Mouse (Mus musculus) limb, embryonic 11.5 days (tissue): ENCODE measurements at regions not wholly inside any gene's neighbourhood (a gene's known extent, or its start where the extent isn't known, plus 50 kb on each side); places are given as distances from the start of the nearest gene placed in this dataset.

Experiments used
- ATAC-seq: fragments of 200-750 bp; cut with Nextera tagmentation; 2 replicates; pipeline ENCODE4 v1.8.0; 2017; ENCODE audit warnings: low read depth; ENCODE audit not compliant: insufficient number of reproducible peaks, low FRiP score, low TSS enrichment
- DNase-seq: peaks from one replicate; pipeline ENCODE4 v3.0.0-alpha.2; 2015; ENCODE audit warnings: low spot score
- H3K27ac ChIP-seq: fragments of 300-500 bp; sonication (generic); replicated peaks from 2 replicates; pipeline ENCODE4 v1.5.1; 2014; ENCODE audit warnings: low read depth, mild to moderate bottlenecking, low read length
- H3K27me3 ChIP-seq: fragments of 300-500 bp; sonication (generic); 2 replicates; pipeline ENCODE4 v1.6.1; 2014; ENCODE audit warnings: mild to moderate bottlenecking, low read length, mixed read lengths; ENCODE audit not compliant: control insufficient read depth, insufficient read depth
- H3K36me3 ChIP-seq: fragments of 300-500 bp; sonication (generic); 2 replicates; pipeline ENCODE4 v1.6.1; 2014; ENCODE audit warnings: mild to moderate bottlenecking, low read length, moderate library complexity, mixed read lengths; ENCODE audit not compliant: control insufficient read depth, insufficient read depth
- H3K4me1 ChIP-seq: fragments of 300-500 bp; sonication (generic); 2 replicates; pipeline ENCODE4 v1.6.1; 2014; ENCODE audit warnings: low read length, mixed read lengths; ENCODE audit not compliant: control insufficient read depth, insufficient read depth
- H3K4me2 ChIP-seq: fragments of 300-500 bp; sonication (generic); 2 replicates; pipeline ENCODE4 v1.6.1; 2014; ENCODE audit warnings: low read depth, mild to moderate bottlenecking, moderate library complexity; ENCODE audit not compliant: severe bottlenecking
- H3K4me3 ChIP-seq: fragments of 300-500 bp; sonication (generic); 2 replicates; pipeline ENCODE4 v1.5.1; 2014; ENCODE audit warnings: low read depth, low read length
- H3K9ac ChIP-seq: fragments of 300-500 bp; sonication (generic); 2 replicates; pipeline ENCODE4 v1.6.1; 2014; ENCODE audit warnings: mild to moderate bottlenecking, low read length
- H3K9me3 ChIP-seq: fragments of 300-500 bp; sonication (generic); 2 replicates; pipeline ENCODE4 v1.6.1; 2016; ENCODE audit warnings: low read length; ENCODE audit not compliant: control insufficient read depth
- WGBS: fragments of 180-500 bp; shearing (Covaris S2); extraction: QIAGEN DNeasy Blood & Tissue Kit; methylation state at CpG from one replicate; pipeline ENCODE4 v1.1.7; 2014; 5-methylcytosine and 5-hydroxymethylcytosine counted together

GRCm38 (mm10) chr2:180404168-180404567 is 51.9 kb upstream of the Slco4a1 start:
- no peaks in the 10 kb centered on the region for H3K27me3 ChIP-seq
- no peak overlapping the region for H3K4me2 ChIP-seq
- no peak overlapping the region for H3K9ac ChIP-seq
- no peak for DNase-seq
- no peak overlapping the region for H3K27ac ChIP-seq
- WGBS: 89% methylated on average over 5 of the region's 5 CpGs
- H3K36me3 ChIP-seq: no peaks in the 10 kb centered on the region
- H3K4me1 ChIP-seq: no peaks in the 10 kb centered on the region
- no peak overlapping the region for H3K4me3 ChIP-seq
- no peaks in the 10 kb centered on the region for H3K9me3 ChIP-seq
- no peak for ATAC-seq

DNA sequence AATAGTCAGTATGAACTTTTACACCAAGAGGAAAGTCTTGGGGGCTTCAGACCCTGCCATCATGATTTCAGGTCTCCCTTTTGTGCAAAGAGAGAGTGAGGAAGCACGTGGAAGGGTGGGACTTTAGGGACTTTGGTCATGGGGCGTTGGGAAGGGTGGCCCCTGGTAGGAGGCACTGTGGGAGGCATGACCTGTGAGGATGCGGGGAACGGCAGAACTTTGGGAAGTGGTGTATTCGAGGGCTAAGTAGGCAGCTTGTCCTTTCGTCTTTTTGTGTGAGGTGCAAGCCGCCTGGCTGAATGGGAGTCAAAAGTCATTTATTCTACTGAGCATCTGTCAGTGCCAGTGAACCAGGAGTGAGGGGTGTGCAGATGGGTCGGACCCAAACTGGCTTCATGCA is 52.4 kb upstream of the Slco4a1 start:
- Histone ChIP-seq H3K9me3 (no peaks in the 10 kb centered on the region), H3K9ac (no peak overlapping the region), H3K4me1 (no peaks in the 10 kb centered on the region), H3K27me3 (no peaks in the 10 kb centered on the region), H3K4me2 (no peak overlapping the region), H3K4me3 (no peak overlapping the region), H3K36me3 (no peaks in the 10 kb centered on the region), H3K27ac (no peak overlapping the region)
- DNase-seq (no peak), ATAC-seq (no peak)
- 75% methylated on average over 8 of the region's 8 CpGs for WGBS

DNA sequence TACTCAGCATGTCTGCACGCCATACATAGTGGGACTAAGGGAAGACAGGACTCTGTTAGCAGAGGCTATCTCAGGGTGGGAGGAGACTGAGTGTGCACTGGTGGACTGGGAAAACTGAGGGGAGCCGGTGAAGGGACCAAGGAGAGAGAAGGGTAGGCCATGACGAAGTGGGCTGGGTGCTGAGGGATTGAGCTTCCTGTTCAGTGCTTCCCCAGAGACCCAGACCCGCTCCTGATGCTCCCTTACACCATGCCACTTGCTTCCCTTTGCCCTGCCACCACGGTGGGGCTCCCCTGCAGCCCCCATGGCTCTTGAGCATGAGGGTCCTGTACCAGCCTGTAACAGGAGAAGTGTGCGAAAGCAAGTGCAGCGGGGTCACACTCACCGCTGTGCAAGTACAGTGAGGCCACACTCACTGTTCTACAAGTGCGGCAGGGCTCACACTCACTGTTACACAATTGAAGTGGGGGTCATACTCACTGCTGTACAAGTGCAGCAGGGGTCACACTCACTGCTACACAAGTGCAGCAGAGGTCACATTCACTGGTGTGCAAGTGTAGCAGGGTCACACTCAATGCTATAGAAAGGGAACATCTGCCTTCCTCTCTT is 53.1 kb upstream of the Slco4a1 start:
- H3K9ac ChIP-seq: no peak overlapping the region
- H3K4me2 ChIP-seq: no peak overlapping the region
- no peaks in the 10 kb centered on the region for H3K9me3 ChIP-seq
- 81% methylated on average over 9 of the region's 9 CpGs for WGBS
- H3K4me3 ChIP-seq: no peak overlapping the region
- DNase-seq (no peak), ATAC-seq (no peak)
- H3K27me3 ChIP-seq: no peaks in the 10 kb centered on the region
- H3K4me1 ChIP-seq: no peaks in the 10 kb centered on the region
- no peak overlapping the region for H3K27ac ChIP-seq
- H3K36me3 ChIP-seq: no peaks in the 10 kb centered on the region

- no peak for ATAC-seq
- no peaks in the 10 kb centered on the region for H3K4me1 ChIP-seq
- 85% methylated on average over 4 of the region's 4 CpGs for WGBS
Measured at GRCm38 (mm10) chr2:180402433-180402832, 53.6 kb upstream of the Slco4a1 start.

DNA sequence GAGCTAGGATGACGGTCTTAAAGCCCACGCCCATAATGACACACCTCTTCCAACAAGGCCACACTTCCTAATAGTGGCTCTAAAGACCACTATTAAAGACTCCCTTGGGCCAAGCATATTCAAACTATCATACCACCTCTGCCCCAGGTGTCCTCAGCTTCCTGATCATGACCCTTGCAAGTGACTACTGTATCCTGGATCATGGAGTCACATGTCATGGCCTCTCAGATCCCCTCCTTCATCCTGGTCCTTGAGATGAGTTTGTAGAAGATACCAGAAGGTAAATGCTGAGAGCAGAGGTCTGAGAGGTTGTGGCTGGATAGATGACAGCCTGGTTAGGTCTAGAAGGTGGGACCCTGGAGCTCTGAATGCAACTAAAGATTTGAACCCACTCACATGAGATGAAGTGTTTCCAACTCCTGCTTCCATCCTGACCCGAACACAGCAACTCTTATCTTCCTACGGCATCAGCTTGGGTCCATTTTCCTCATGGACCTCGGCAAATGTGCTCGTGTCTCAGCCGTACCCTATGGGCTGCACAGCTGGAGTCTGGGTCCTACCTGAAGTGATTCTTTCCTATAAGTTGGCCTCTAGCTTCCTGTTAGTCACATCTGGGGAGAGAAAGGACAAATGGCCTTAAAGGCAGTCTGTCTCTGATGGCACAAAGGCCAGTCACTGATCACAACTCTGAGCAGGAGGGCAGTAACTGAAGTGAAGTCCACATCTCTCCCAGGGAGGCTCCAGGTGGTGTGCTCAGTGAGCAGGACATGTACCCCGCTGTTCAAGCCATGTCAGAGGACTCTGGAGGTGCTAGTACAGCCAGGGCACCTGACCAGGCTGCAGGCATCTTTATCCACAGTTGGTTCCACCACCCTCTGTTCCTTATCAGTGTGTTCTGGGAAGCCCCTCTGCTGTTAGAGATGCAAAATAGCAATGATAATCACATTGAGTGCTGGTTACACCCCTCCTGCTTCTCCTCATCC is 54.3 kb upstream of the Slco4a1 start:
- no peak overlapping the region for H3K4me3 ChIP-seq
- H3K9ac ChIP-seq: no peak overlapping the region
- H3K4me2 ChIP-seq: no peak overlapping the region
- no peaks in the 10 kb centered on the region for H3K4me1 ChIP-seq
- DNase-seq (no peak), ATAC-seq (no peak)
- no peaks in the 10 kb centered on the region for H3K27me3 ChIP-seq
- WGBS: 82% methylated on average over 8 of the region's 8 CpGs
- H3K27ac ChIP-seq: no peak overlapping the region
- H3K36me3 ChIP-seq: no peaks in the 10 kb centered on the region
- H3K9me3 ChIP-seq: no peaks in the 10 kb centered on the region

More at GRCm38 (mm10) chr2:180402433-180402832, 53.6 kb upstream of the Slco4a1 start:
- H3K4me2 ChIP-seq: no peak overlapping the region
- DNase-seq: no peak
- H3K36me3 ChIP-seq: no peaks in the 10 kb centered on the region
- H3K9ac ChIP-seq: no peak overlapping the region
- H3K27ac ChIP-seq: no peak overlapping the region
- no peaks in the 10 kb centered on the region for H3K9me3 ChIP-seq
- no peak overlapping the region for H3K4me3 ChIP-seq
- no peaks in the 10 kb centered on the region for H3K27me3 ChIP-seq

- Histone ChIP-seq H3K27ac (no peak overlapping the region), H3K4me2 (no peak overlapping the region), H3K4me1 (no peaks in the 10 kb centered on the region), H3K27me3 (no peaks in the 10 kb centered on the region), H3K36me3 (no peaks in the 10 kb centered on the region), H3K9me3 (no peaks in the 10 kb centered on the region), H3K4me3 (no peak overlapping the region), H3K9ac (no peak overlapping the region)
- no peak for DNase-seq
- no peak for ATAC-seq
- WGBS: 84% methylated on average over 5 of the region's 5 CpGs
Measured at GRCm38 (mm10) chr2:180400514-180401019, 55.5 kb upstream of the Slco4a1 start.

DNA sequence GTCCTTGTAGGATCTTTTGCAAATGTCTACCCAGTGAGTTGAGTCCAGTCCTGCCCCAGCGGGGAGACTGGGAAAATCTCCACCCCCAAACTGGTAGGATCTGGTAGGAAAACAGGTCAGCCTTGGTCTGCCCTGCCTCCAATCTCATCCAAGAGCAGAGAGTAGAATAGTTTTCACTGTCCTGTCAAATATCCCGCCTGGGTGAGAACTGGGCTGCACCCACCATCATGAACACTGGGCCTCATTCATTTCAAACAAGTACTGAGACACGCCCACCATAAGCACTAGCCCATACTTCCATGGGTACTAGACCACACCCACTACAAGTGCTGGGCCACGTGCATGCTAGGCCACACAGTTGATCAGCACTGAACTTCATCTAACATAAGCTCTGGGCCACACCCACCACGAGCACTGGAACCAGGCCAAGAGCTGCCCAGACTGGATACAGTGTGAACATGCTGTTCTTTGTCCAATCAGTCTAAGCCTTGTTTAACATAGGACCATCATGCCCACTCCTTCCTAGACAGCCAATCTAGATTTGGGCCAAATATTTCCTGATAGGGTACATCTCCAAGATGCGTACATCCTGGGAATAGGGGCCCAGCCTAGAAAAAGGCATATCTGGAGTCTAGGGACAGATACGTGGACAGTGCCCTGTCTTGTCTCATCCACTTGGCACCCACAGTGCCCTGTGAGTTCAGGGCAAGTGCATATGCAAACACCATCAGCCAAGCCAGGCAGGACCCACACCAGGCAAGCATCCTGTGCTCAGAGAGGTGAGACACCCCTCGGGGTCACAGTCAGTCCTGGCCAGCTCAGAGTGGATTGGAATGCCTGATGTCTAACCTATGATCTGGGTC is 56.2 kb upstream of the Slco4a1 start:
- Histone ChIP-seq H3K4me2 (no peak overlapping the region), H3K27me3 (no peaks in the 10 kb centered on the region), H3K9me3 (no peaks in the 10 kb centered on the region), H3K9ac (no peak overlapping the region), H3K27ac (no peak overlapping the region), H3K36me3 (no peaks in the 10 kb centered on the region), H3K4me1 (no peaks in the 10 kb centered on the region), H3K4me3 (no peak overlapping the region)
- DNase-seq (no peak), ATAC-seq (no peak)
- 72% methylated on average over 8 of the region's 8 CpGs for WGBS

DNA sequence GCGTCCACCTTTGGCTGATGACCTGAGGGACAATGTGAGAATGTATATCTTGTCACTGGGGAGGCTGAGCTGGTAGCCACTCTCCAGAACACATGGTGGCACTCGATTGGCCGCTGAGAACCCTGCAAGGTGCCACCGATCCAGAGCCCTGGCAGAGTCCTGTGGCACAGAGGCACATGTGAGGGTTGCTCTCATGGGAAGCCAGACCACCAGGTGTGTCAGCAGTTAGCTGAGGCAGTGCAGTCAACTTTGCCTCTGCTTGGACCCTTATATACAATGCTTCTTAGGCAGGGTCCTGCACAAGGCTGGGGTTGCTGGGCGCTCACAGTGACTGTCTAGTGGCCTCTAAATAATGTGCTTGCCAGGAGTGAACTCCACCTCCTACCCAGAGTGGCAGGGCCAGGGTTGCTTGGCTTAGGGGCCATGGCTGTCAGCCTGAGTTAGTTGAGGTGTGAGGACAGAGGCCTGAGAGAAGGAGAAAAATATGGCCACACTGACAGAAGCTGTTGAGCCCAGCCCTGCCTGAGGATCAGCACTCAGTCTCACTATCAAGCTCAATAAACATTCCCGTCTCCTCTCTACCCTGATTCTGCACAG is 57.1 kb upstream of the Slco4a1 start:
- Histone ChIP-seq H3K4me3 (no peak overlapping the region), H3K36me3 (no peaks in the 10 kb centered on the region), H3K27me3 (no peaks in the 10 kb centered on the region), H3K9ac (no peak overlapping the region), H3K4me1 (no peaks in the 10 kb centered on the region), H3K4me2 (no peak overlapping the region), H3K27ac (no peak overlapping the region), H3K9me3 (no peaks in the 10 kb centered on the region)
- WGBS: 82% methylated on average over 6 of the region's 6 CpGs
- DNase-seq: no peak
- ATAC-seq: no peak
